Mouse (Mus musculus): ENCODE data around the gene Vps13d.

DNA sequence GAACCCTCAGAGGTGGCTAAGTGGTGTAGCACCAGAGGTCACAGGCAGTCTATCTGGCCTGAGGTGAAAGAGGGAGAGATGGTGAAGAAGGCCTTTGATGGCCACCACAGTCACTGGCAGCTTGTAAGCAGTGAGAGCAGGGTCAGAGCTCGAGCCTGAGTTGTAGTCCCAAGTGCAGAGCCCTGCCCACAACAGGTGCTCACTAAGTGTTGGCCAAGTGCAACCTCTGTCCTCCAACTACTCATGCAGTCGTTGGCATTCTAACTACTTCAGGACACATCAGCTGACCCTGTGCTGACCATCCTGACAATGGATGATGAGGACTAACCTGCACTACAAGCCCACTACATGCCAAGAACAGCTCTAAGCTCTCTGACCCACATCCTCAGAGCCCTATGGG lies 7.2 kb downstream of the Vps13d start:
- TF ChIP-seq CTCF (IDR thresholded peaks at IDR 0.05; ENCODE audit: low read depth), result no peak
- TF ChIP-seq EP300 (IDR thresholded peaks at IDR 0.05; ENCODE audit: low read depth), result no peak
